Mouse (Mus musculus) stomach, embryonic 14.5 days (tissue): ENCODE results near the gene Gclm. TPM values are rescaled to one million over a fixed set of nuclear protein-coding genes. Genes with fewer than 3 reads are reported as not detected.
A peak's percentile ranks its signal among the peaks of the same experiment; 100 is the strongest.
"Not testable (repeated sequence)": the region's sequence is repeated elsewhere in the genome, so short reads cannot be mapped to it uniquely, and the experiment has no call there.

Experiments
- ATAC-seq: fragments of 200-750 bp; cut with Nextera tagmentation; 2 replicates; pipeline ENCODE4 v1.8.0; 2017; ENCODE audit warnings: low read depth, moderate TSS enrichment; ENCODE audit not compliant: insufficient number of reproducible peaks, insufficient read depth, low FRiP score
- H3K27ac ChIP-seq: fragments of 300-500 bp; sonication (generic); 2 replicates; pipeline ENCODE4 v1.5.1; 2014; ENCODE audit warnings: mild to moderate bottlenecking, low read length, moderate library complexity, mixed read lengths
- H3K27me3 ChIP-seq: fragments of 300-500 bp; sonication (generic); 2 replicates; pipeline ENCODE4 v1.6.1; 2014; ENCODE audit warnings: low read length, control low read depth, mixed read lengths; ENCODE audit not compliant: control insufficient read depth, insufficient read depth
- H3K36me3 ChIP-seq: fragments of 300-500 bp; sonication (generic); 2 replicates; pipeline ENCODE4 v1.6.1; 2014; ENCODE audit warnings: mild to moderate bottlenecking, control low read depth, low read length, moderate library complexity, mixed read lengths; ENCODE audit not compliant: control insufficient read depth, insufficient read depth
- H3K4me1 ChIP-seq: fragments of 300-500 bp; sonication (generic); 2 replicates; pipeline ENCODE4 v1.6.1; 2014; ENCODE audit warnings: low read length, control low read depth, mixed read lengths; ENCODE audit not compliant: control insufficient read depth, insufficient read depth
- H3K4me2 ChIP-seq: fragments of 300-500 bp; sonication (generic); replicated peaks from 2 replicates; pipeline ENCODE4 v1.6.1; 2014; ENCODE audit warnings: low read depth, low read length, control low read depth
- H3K4me3 ChIP-seq: fragments of 300-500 bp; sonication (generic); 2 replicates; pipeline ENCODE4 v1.5.1; 2014; ENCODE audit warnings: low read depth, low read length, control low read depth
- H3K9ac ChIP-seq: fragments of 300-500 bp; sonication (generic); replicated peaks from 2 replicates; pipeline ENCODE4 v1.6.1; 2014; ENCODE audit warnings: low read depth, mild to moderate bottlenecking, control low read depth, low read length, moderate library complexity, mixed read lengths
- H3K9me3 ChIP-seq: fragments of 300-500 bp; sonication (generic); 2 replicates; pipeline ENCODE4 v1.6.1; 2016; ENCODE audit warnings: low read depth, low read length, control low read depth; ENCODE audit not compliant: control insufficient read depth
- WGBS: fragments of 180-500 bp; shearing (Covaris S2); extraction: QIAGEN DNeasy Blood & Tissue Kit; methylation state at CpG from one replicate; pipeline ENCODE4 v1.1.7; 2014; 5-methylcytosine and 5-hydroxymethylcytosine counted together
- polyA plus RNA-seq: library from polyadenylated mRNA; unstranded; fragments of >200 nt; fragmentation: Nextera tagmentation; extraction: Ambion mirVana; gene quantifications from 2 replicates; pipeline ENCODE4 v1.2.1, GENCODE M21; 2014

The Gclm gene
- polyA plus RNA-seq, 1 experiment from 2014 or later, result 60.5 TPM

- Histone ChIP-seq H3K27me3 (no peaks in the 10 kb centered on the region), H3K4me1 (peaks cover 27% of the 10 kb centered on the region), H3K36me3 (peaks cover 37% of the 10 kb centered on the region), H3K9ac (peak within 1 kb of the TSS; percentile 90), H3K4me2 (peak within 1 kb of the TSS; percentile 72), H3K9me3 (no peaks in the 10 kb centered on the region), H3K27ac (peak within 1 kb of the TSS; percentile 61; the same call in 1 of the 2 replicates), H3K4me3 (peak within 1 kb of the TSS; percentile 98)
- ATAC-seq, result peak; percentile 95
- under 1% methylated on average over 57 of the region's 57 CpGs for WGBS
These were observed 29.1 kb downstream of the Gclm start, which contains the start of gene Dnttip2 for GRCm38 (mm10) chr3:122274241-122275024. TSS of gene Dnttip2 (plus strand) at chr3:122274388.

GRCm38 (mm10) chr3:122275111-122275510, 29.8 kb downstream of the Gclm start:
- H3K4me2 ChIP-seq, result peak overlapping the region; percentile 72
- no peaks in the 10 kb centered on the region for H3K9me3 ChIP-seq
- no peak overlapping the region for H3K27ac ChIP-seq
- ATAC-seq, result no peak
- peaks cover 27% of the 10 kb centered on the region for H3K4me1 ChIP-seq
- H3K27me3 ChIP-seq, result no peaks in the 10 kb centered on the region
- peak overlapping the region; percentile 98 for H3K4me3 ChIP-seq
- H3K36me3 ChIP-seq, result peaks cover 43% of the 10 kb centered on the region
- no peak overlapping the region for H3K9ac ChIP-seq
- 77% methylated on average over 10 of the region's 10 CpGs for whole genome bisulfite sequencing

DNA sequence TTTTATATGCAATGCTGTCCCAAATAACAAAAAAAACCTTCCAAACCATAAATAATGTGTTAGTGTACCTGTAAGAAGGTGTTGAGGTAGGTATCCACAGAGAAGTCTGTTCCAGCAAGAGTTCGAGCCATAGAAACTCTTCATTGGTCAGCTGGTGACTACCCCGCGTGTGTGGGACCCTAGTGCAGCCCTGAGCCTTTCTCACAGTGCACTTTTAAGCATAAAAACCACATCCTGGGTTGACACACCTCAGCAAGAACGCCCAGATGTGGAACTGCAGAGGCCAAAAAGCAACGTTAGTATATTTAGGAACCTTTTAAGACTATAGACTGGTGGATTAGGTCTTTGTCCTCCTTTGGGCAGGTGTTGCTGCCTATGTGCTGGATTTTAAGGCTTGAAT, 41.8 kb downstream of the Gclm start:
- Histone ChIP-seq H3K4me3 (no peak overlapping the region), H3K36me3 (peaks cover 23% of the 10 kb centered on the region), H3K9me3 (no peaks in the 10 kb centered on the region), H3K4me2 (no peak overlapping the region), H3K27me3 (no peaks in the 10 kb centered on the region), H3K9ac (no peak overlapping the region), H3K27ac (no peak overlapping the region), H3K4me1 (0 out of 2 replicates have a peak, but pooled peaks cover 1% of the 10 kb centered on the region)
- no peak for ATAC-seq
- WGBS, result 73% methylated on average over 5 of the region's 5 CpGs

DNA sequence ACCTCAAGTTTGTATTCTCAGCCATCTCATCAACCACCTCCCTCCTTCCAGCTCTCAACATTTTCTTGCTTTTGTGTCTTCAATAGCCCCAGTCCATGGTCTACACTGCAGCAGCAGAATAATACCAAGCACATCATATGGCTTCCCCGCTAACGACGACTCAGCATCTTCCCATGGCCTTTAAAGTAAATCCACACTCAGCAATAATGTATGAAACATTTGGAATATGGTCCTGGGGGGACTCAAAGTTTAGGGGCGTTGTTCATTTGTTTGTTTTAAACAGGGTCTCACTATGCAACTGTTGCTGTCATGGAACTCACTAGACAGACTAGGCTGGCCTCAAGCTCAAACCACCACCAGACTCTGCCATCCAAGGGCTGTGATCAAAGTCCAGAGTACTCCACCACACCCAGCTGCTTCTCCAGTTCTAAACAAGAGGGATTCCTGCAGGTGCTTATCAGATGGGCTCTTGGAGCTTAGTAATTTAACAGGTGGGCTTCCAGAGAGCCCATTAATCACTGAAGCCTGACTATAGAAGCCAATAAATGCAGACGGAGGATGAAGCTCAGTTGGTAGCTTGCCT, 43.3 kb downstream of the Gclm start:
- H3K9me3 ChIP-seq, result no peaks in the 10 kb centered on the region
- H3K9ac ChIP-seq, result no peak overlapping the region
- 0 out of 2 replicates have a peak, but pooled peaks cover 3% of the 10 kb centered on the region for H3K4me1 ChIP-seq
- no peak for ATAC-seq
- WGBS, result 75% methylated on average over 5 of the region's 5 CpGs
- no peak overlapping the region for H3K4me3 ChIP-seq
- no peak overlapping the region for H3K27ac ChIP-seq
- peaks cover 9% of the 10 kb centered on the region for H3K36me3 ChIP-seq
- no peaks in the 10 kb centered on the region for H3K27me3 ChIP-seq
- no peak overlapping the region for H3K4me2 ChIP-seq

DNA sequence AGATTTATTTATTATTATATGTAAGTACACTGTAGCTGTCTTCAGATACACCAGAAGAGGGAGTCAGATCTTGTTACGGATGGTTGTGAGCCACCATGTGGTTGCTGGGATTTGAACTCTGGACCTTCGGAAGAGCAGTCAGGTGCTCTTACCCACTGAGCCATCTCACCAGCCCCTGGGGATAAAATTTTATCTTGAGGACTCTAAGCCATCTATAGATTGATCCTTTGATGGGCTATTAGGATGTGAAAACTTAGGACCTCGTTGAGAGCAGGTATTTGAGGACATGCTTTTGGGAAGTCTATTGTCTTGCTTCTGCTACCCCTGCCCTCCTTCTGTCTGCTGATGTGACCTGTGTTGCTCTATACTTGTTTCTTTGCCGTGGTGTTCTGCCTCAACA, 44.0 kb downstream of the Gclm start:
- not testable (repeated sequence) for H3K27ac ChIP-seq, ATAC-seq, H3K9me3 ChIP-seq, H3K4me1 ChIP-seq, H3K9ac ChIP-seq, H3K4me3 ChIP-seq, H3K36me3 ChIP-seq, H3K27me3 ChIP-seq, H3K4me2 ChIP-seq
- 75% methylated on average over 3 of the region's 4 CpGs for WGBS

DNA sequence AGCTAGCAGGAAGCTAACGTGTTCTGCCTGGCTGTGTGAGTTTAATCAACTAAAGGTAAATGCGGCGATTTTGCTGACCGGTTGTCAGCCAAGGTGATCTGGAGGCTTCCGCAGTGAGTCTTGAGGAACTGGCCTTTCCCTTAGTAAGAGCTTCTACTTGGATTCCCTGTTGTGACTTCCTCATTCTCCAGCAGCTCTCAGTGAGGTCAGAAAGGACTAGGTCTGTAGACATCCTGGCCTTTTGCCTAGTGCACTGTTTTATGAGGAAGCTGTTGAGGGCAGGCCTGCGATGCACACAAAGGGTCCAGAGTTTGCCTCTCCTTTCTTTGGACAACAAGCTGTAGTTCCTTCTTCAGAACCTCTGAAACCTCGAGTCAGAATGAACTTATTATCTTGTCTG, 45.3 kb downstream of the Gclm start:
- Histone ChIP-seq H3K9ac (no peak overlapping the region), H3K9me3 (no peaks in the 10 kb centered on the region), H3K27me3 (no peaks in the 10 kb centered on the region), H3K36me3 (no peaks in the 10 kb centered on the region), H3K4me2 (no peak overlapping the region), H3K4me1 (0 out of 2 replicates have a peak, but pooled peaks cover 7% of the 10 kb centered on the region), H3K27ac (no peak overlapping the region), H3K4me3 (no peak overlapping the region)
- 71% methylated on average over 7 of the region's 7 CpGs for WGBS
- no peak for ATAC-seq

GRCm38 (mm10) chr3:122291828-122292227, 46.5 kb downstream of the Gclm start:
- Histone ChIP-seq H3K4me3 (no peak overlapping the region; the same call in 1 of the 2 replicates), H3K9ac (no peak overlapping the region), H3K27me3 (no peaks in the 10 kb centered on the region), H3K9me3 (no peaks in the 10 kb centered on the region), H3K36me3 (no peaks in the 10 kb centered on the region), H3K27ac (no peak overlapping the region), H3K4me2 (peak overlapping the region; percentile 70; the same call in 1 of the 2 replicates), H3K4me1 (0 out of 2 replicates have a peak, but pooled peaks cover 7% of the 10 kb centered on the region)
- WGBS, result 48% methylated on average over 12 of the region's 12 CpGs
- ATAC-seq, result no peak

DNA sequence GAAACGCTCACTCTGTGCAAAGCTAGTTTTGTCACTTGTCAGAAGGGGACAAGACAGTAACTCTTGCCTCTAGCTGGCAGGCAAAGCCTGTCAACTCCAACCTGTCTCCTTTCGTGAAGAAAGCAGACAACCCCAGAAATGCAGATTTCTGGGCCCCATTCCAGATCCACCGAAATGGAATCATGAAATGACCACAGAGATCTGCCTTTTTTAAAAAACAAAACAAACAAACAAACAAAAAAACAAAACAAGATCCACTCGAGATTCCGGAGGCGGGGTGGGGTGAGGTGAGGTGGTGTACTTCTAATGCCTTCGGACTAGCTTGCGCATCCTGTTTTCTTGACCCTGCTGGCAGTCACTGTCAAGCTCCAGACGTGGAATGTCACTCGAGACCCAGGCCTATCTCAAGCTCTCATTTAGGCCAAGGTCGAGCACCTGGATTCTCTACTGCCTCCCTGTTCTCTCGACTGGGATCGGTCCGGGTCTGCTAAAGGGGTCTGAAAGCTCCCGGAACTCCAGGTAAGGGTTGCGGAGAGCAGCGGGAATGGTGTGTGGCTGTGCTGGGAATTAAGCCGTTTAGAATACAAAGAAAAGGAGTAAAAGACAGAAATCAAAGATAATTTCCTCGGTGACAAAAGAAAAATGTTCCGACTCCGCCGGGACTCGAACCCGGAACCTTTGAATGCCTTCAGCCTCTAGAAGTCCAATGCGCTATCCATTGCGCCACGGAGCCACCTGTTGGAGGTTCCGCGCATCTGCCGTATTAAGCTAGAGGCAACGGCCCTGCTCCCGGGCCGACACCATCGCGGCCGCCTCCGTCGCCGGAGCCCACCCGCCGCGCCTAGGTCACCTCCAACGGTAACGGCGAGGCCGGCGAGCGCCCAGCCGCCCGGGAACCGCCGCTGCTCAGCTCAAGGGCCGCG, 47.2 kb downstream of the Gclm start:
- H3K36me3 ChIP-seq, result no peaks in the 10 kb centered on the region
- peak overlapping the region; percentile 96 for H3K27ac ChIP-seq
- H3K27me3 ChIP-seq, result no peaks in the 10 kb centered on the region
- H3K4me2 ChIP-seq, result peak overlapping the region; percentile 70
- H3K4me1 ChIP-seq, result 0 out of 2 replicates have a peak, but pooled peaks cover 7% of the 10 kb centered on the region
- H3K9me3 ChIP-seq, result no peaks in the 10 kb centered on the region
- H3K4me3 ChIP-seq, result peak overlapping the region; percentile 79
- peak; percentile 89 for ATAC-seq
- peak overlapping the region; percentile 81 for H3K9ac ChIP-seq
- 5% methylated on average over 54 of the region's 54 CpGs for WGBS
